Comparison of ENCODE assay signal across 13 mouse cellular contexts in the genomic region with DNA sequence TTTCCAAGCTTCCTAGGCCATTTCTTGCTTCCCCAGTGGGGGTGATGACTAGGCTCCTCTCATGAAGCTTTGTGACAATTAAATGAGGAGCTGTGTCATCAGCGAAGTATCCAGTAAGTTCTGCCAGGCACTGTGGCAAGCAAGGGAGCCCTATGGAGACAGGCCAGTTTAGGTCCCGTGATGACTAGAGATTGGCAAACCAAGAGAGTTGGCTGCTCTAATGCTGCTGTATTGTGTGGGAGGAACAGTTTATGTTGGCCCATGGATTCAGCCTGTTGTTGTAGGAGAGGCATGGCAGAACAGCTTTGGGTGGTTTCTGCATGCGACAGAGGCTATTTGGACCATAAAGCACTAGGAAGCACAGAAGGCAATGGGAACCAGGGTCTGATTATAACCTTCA.
DNase-seq lines count a peak whose midpoint lies in the region; ATAC-seq and TF ChIP-seq lines count a peak whose summit lies in the region.
"Had no signal": no experiment of that assay in that cellular context is flagged by ENCODE, and none has a peak within 500 bp of the region (broad histone marks: within the 10 kb centered on the region; RNA-seq: fewer than 3 reads in every experiment).

No protein-coding gene starts in this region.

- H3K4me1 ChIP-seq in neural tube, embryonic 15.5 days, result peaks cover 5% of the 10 kb centered on the region
- no peaks in the 10 kb centered on the region for H3K4me1 ChIP-seq in kidney, adult 2 months (ENCODE audit: control insufficient read depth, insufficient read depth, low read length)
- H3K4me1 ChIP-seq: hindbrain, embryonic 12.5 days; midbrain, embryonic 10.5 days had no signal

- TF ChIP-seq POLR2A in kidney, adult 2 months (IDR thresholded peaks at IDR 0.05; ENCODE audit: low read depth, low read length), result no peak

- no peaks in the 10 kb centered on the region for H3K36me3 ChIP-seq in neural tube, embryonic 15.5 days
- H3K36me3 ChIP-seq in kidney, adult 2 months (ENCODE audit: control insufficient read depth, insufficient read depth, low read length), result no peaks in the 10 kb centered on the region
- H3K36me3 ChIP-seq: hindbrain, embryonic 12.5 days; midbrain, embryonic 10.5 days had no signal

- H3K9ac ChIP-seq in neural tube, embryonic 15.5 days (replicated peaks), result no peak overlapping the region
- H3K9ac ChIP-seq: hindbrain, embryonic 12.5 days had no signal

- ATAC-seq in neural tube, embryonic 15.5 days (ENCODE audit: low FRiP score), result no peak

- H3K4me3 ChIP-seq in neural tube, embryonic 15.5 days (replicated peaks), result no peak overlapping the region
- no peak overlapping the region for H3K4me3 ChIP-seq in kidney, adult 2 months (ENCODE audit: insufficient read depth, low read depth, low read length)
- H3K4me3 ChIP-seq: erythroblast, embryonic 14.5 days; hindbrain, embryonic 12.5 days; midbrain, embryonic 10.5 days had no signal

- no peaks in the 10 kb centered on the region for H3K9me3 ChIP-seq in neural tube, embryonic 15.5 days (replicated peaks)
- H3K9me3 ChIP-seq: hindbrain, embryonic 12.5 days had no signal

- no peaks in the 10 kb centered on the region for H3K27me3 ChIP-seq in neural tube, embryonic 15.5 days (replicated peaks)
- H3K27me3 ChIP-seq in kidney, adult 2 months (replicated peaks; ENCODE audit: control insufficient read depth, insufficient read depth, low read length), result no peaks in the 10 kb centered on the region
- H3K27me3 ChIP-seq: hindbrain, embryonic 12.5 days had no signal

- no peak overlapping the region for H3K4me2 ChIP-seq in neural tube, embryonic 15.5 days
- H3K4me2 ChIP-seq: hindbrain, embryonic 12.5 days had no signal

- H3K27ac ChIP-seq in neural tube, embryonic 15.5 days (replicated peaks), result no peak overlapping the region
- H3K27ac ChIP-seq in kidney, adult 2 months (ENCODE audit: insufficient read depth, low read depth, low read length), result no peak overlapping the region
- H3K27ac ChIP-seq: hindbrain, embryonic 12.5 days; midbrain, embryonic 10.5 days had no signal

- peak; percentile 45 to 52 for DNase-seq in cerebellum, postnatal 14 days
- no peak for DNase-seq in cerebellum, postnatal 4 days (ENCODE audit: low spot score in 2 of 2)
- peak; percentile 69 for DNase-seq in 3T3-L1 (ENCODE audit: low read depth, low spot score)
- peak; percentile 32 for DNase-seq in gastrocnemius, postnatal 10 days
- DNase-seq in layer of hippocampus, adult 8-10 months (ENCODE audit: low spot score in 2 of 2), result peak; percentile 26 to 34
- DNase-seq in kidney, adult 2 months, result no peak
- no peak for DNase-seq in frontal cortex, postnatal 36 days (ENCODE audit: low spot score in 2 of 2)
- DNase-seq: cerebellum, adult 8-10 months; kidney, postnatal 10 days had no signal

- WGBS in neural tube, embryonic 15.5 days, result 81% methylated on average over 3 of the region's 3 CpGs
- 84% methylated on average over 3 of the region's 3 CpGs for WGBS in kidney, adult 2 months

- TF ChIP-seq CTCF in kidney, adult 2 months (conservative IDR thresholded peaks at IDR 0.05; ENCODE audit: insufficient read depth, insufficient read length, low read depth, low read length), result no peak

Comparison
In these comparisons a context has a peak if more than half of its experiments do, and no peak if none do; other contexts are left out.
1. DNase-seq: peak in cerebellum, postnatal 14 days (2 of 2), 3T3-L1 (single experiment), gastrocnemius, postnatal 10 days (single experiment) and layer of hippocampus, adult 8-10 months (2 of 2); none in cerebellum, postnatal 4 days (0 of 2), kidney, adult 2 months (single experiment) and frontal cortex, postnatal 36 days (0 of 2).